Mouse (Mus musculus) inflammation-experienced regulatory T-cells, adult 6 months (primary cell): ENCODE data around the gene Spred2. TPM values are rescaled to one million over a fixed set of nuclear protein-coding genes. Genes with fewer than 3 reads are reported as not detected.
A peak's percentile ranks its signal among the peaks of the same experiment; 100 is the strongest.

Source experiments
- ATAC-seq: one replicate; pipeline ENCODE4 v1.8.0; 2017
- polyA plus RNA-seq, 3 experiments: library from polyadenylated mRNA; unstranded; fragments of 100-300 nt; shearing (Covaris generic); gene quantifications; one replicate each; pipeline ENCODE4 v1.2.1; 2017

Spred2 gene
- polyA plus RNA-seq, 3 experiments from 2014 or later, result 3.4 to 5.0 (median 4.3) TPM

GRCm38 (mm10) chr11:19986443-19986861, 62.3 kb downstream of the Spred2 start:
- ATAC-seq, result no peak

- peak; percentile 25 for ATAC-seq
Measured at GRCm38 (mm10) chr11:19986871-19987755, 62.9 kb downstream of the Spred2 start.

GRCm38 (mm10) chr11:19987756-19988091, 63.5 kb downstream of the Spred2 start:
- no peak for ATAC-seq

- ATAC-seq, result no peak
Measured at GRCm38 (mm10) chr11:19988224-19988623, 64.0 kb downstream of the Spred2 start.

GRCm38 (mm10) chr11:19988631-19989030, 64.5 kb downstream of the Spred2 start:
- ATAC-seq, result peak; percentile 29

- ATAC-seq, result peak; percentile 36
Measured at GRCm38 (mm10) chr11:19989141-19989910, 65.2 kb downstream of the Spred2 start.

GRCm38 (mm10) chr11:19990731-19991130, 66.6 kb downstream of the Spred2 start:
- ATAC-seq, result no peak

- no peak for ATAC-seq
Measured at GRCm38 (mm10) chr11:19991303-19991976, 67.3 kb downstream of the Spred2 start.

- peak; percentile 70 for ATAC-seq
Measured at GRCm38 (mm10) chr11:19992341-19993281, 68.4 kb downstream of the Spred2 start.

GRCm38 (mm10) chr11:19993753-19994152, 69.6 kb downstream of the Spred2 start:
- peak; percentile 33 for ATAC-seq

- ATAC-seq, result no peak
Measured at GRCm38 (mm10) chr11:19994262-19994790, 70.2 kb downstream of the Spred2 start.

GRCm38 (mm10) chr11:19997940-19998339, 73.8 kb downstream of the Spred2 start:
- ATAC-seq, result no peak

GRCm38 (mm10) chr11:20002883-20003282, 78.7 kb downstream of the Spred2 start:
- ATAC-seq, result no peak

- no peak for ATAC-seq
Measured at GRCm38 (mm10) chr11:20007701-20008100, 83.5 kb downstream of the Spred2 start.

GRCm38 (mm10) chr11:20011210-20011978, 87.2 kb downstream of the Spred2 start:
- ATAC-seq, result no peak

- ATAC-seq, result no peak
Measured at GRCm38 (mm10) chr11:20013366-20013765, 89.2 kb downstream of the Spred2 start.

GRCm38 (mm10) chr11:20017937-20018336, 93.8 kb downstream of the Spred2 start:
- no peak for ATAC-seq

- no peak for ATAC-seq
Measured at GRCm38 (mm10) chr11:20018905-20019304, 94.7 kb downstream of the Spred2 start.

GRCm38 (mm10) chr11:20020720-20021119, 96.5 kb downstream of the Spred2 start:
- ATAC-seq, result no peak

- no peak for ATAC-seq
Measured at GRCm38 (mm10) chr11:20022462-20022861, 98.3 kb downstream of the Spred2 start.
